Mouse (Mus musculus): ENCODE data around the gene St8sia1. TPM values are rescaled to one million over a fixed set of nuclear protein-coding genes. Genes with fewer than 3 reads are reported as not detected.

St8sia1 gene
- polyA plus RNA-seq, 1 experiment from 2014 or later: 4.2 TPM

DNA sequence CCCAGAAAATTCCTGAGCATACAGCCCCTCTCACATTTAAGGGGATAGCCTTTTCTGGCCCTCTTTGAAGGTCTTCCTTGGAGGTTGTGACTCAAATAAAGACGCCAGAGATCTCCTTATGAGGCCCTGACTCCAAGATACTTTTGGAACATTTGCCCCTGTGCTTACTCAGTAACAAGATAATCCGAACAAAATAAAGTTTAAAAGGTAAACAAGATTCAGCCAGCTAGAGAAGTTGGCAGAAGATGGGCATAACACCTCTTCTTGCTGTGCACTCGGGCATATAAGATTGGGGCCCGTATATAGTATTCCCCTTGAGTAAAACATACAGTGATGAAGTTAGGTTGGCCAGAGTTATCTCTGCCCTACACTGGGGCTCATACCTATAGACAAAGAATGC is 104.3 kb downstream of the St8sia1 start:
- H3K4me1 ChIP-seq (ENCODE audit: insufficient read depth, low read length): 0 out of 2 replicates have a peak, but pooled peaks cover 4% of the 10 kb centered on the region
- no peaks in the 10 kb centered on the region for H3K9me3 ChIP-seq (ENCODE audit: low read length)
- no peak overlapping the region for H3K9ac ChIP-seq (replicated peaks; ENCODE audit: low read length)
- no peak overlapping the region for H3K27ac ChIP-seq (ENCODE audit: low read length)
- WGBS: 81% methylated on average over 4 of the region's 4 CpGs
- H3K4me3 ChIP-seq (ENCODE audit: low read length): no peak overlapping the region
- no peaks in the 10 kb centered on the region for H3K36me3 ChIP-seq (ENCODE audit: insufficient read depth, low read length)
- H3K27me3 ChIP-seq (ENCODE audit: insufficient read depth, low read length): no peaks in the 10 kb centered on the region
- ATAC-seq (ENCODE audit: low FRiP score, low TSS enrichment): no peak
- no peak overlapping the region for H3K4me2 ChIP-seq (replicated peaks; ENCODE audit: low read depth, low read length)

DNA sequence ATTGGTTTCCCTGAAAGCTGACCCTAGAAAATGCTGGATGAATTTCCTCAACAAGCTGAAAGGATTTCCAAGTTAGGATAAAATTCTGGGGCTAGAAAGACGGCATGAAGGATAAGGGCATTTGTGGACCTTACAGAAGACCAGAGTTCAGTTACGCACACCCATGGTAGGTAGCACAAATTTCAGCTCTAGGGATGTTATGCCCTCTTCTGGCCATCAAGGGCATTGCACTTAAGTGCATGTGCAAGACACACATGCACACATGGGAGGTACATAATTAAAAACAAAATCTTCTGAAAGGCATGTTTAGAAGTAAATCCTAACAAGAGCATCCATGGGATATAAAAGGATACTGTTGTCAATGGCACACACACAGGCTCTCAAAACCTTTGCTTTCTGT is 105.3 kb downstream of the St8sia1 start:
- Histone ChIP-seq H3K4me1 (ENCODE audit: insufficient read depth, low read length) (peaks cover 4% of the 10 kb centered on the region; the same call in 1 of the 2 replicates), H3K36me3 (ENCODE audit: insufficient read depth, low read length) (no peaks in the 10 kb centered on the region), H3K9me3 (ENCODE audit: low read length) (no peaks in the 10 kb centered on the region), H3K4me3 (ENCODE audit: low read length) (no peak overlapping the region), H3K9ac (replicated peaks; ENCODE audit: low read length) (no peak overlapping the region), H3K4me2 (replicated peaks; ENCODE audit: low read depth, low read length) (no peak overlapping the region), H3K27me3 (ENCODE audit: insufficient read depth, low read length) (no peaks in the 10 kb centered on the region), H3K27ac (ENCODE audit: low read length) (no peak overlapping the region)
- no peak for ATAC-seq (ENCODE audit: low FRiP score, low TSS enrichment)
- WGBS: 96% methylated on average over 2 of the region's 2 CpGs

DNA sequence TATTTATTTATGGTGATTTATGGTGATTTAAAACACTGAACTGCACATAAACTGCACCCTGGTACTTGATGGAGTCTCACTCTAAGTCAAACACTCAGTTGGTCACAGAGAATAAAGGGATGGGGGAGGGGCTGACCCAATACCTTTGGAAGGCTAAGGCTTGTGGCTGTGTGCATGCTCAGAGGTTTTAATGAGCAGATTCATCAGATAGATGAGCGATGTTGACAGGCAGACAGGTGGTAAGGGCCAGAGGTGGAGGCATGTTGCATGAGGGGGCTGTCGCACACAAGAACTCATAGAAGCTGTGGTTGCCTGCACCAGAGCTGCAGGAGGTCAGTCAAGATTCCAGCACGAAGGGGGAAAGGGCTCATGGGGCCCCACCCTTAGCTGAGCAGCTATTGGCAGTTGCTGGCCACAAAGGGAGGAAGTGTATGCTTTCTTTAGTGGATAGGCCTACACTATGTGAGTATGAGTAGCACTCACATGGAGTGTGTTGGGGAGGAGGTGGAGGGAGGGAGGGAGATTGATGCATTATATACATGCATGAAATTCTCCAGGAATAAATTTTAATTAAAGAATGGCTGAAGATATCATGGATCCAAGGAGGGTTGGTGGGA is 107.9 kb downstream of the St8sia1 start:
- no peaks in the 10 kb centered on the region for H3K27me3 ChIP-seq (ENCODE audit: insufficient read depth, low read length)
- no peak overlapping the region for H3K27ac ChIP-seq (ENCODE audit: low read length)
- no peak for ATAC-seq (ENCODE audit: low FRiP score, low TSS enrichment)
- no peaks in the 10 kb centered on the region for H3K9me3 ChIP-seq (ENCODE audit: low read length)
- H3K4me2 ChIP-seq (replicated peaks; ENCODE audit: low read depth, low read length): no peak overlapping the region
- peaks cover 7% of the 10 kb centered on the region; the same call in 1 of the 2 replicates for H3K4me1 ChIP-seq (ENCODE audit: insufficient read depth, low read length)
- 46% methylated on average over 3 of the region's 3 CpGs for WGBS
- no peak overlapping the region for H3K4me3 ChIP-seq (ENCODE audit: low read length)
- no peak overlapping the region for H3K9ac ChIP-seq (replicated peaks; ENCODE audit: low read length)
- no peaks in the 10 kb centered on the region for H3K36me3 ChIP-seq (ENCODE audit: insufficient read depth, low read length)

DNA sequence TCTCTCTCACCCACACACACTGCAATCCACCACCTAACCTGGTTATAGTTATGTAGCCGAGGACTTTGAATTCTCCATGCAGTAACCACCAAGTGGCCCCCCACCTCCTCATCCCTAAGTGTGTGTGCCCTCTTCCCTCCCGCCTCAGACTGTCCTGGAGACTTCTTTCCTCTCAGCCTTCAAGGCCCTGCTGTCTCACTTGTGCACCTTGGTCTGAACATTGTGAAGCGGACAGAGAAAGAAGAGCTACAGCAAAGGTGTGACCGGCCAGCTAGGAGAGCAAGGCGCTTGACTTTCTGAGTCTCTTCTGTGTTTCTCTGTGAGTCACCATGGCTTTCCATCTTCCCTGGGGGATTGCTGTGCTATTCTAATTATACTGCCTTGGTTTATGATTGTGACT is 108.5 kb downstream of the St8sia1 start:
- Histone ChIP-seq H3K27me3 (ENCODE audit: insufficient read depth, low read length) (no peaks in the 10 kb centered on the region), H3K36me3 (ENCODE audit: insufficient read depth, low read length) (no peaks in the 10 kb centered on the region), H3K4me3 (ENCODE audit: low read length) (no peak overlapping the region), H3K4me2 (replicated peaks; ENCODE audit: low read depth, low read length) (no peak overlapping the region), H3K9ac (replicated peaks; ENCODE audit: low read length) (no peak overlapping the region), H3K9me3 (ENCODE audit: low read length) (no peaks in the 10 kb centered on the region), H3K4me1 (ENCODE audit: insufficient read depth, low read length) (peaks cover 7% of the 10 kb centered on the region; the same call in 1 of the 2 replicates), H3K27ac (ENCODE audit: low read length) (no peak overlapping the region)
- ATAC-seq (ENCODE audit: low FRiP score, low TSS enrichment): no peak
- whole genome bisulfite sequencing: 83% methylated on average over 5 of the region's 5 CpGs

DNA sequence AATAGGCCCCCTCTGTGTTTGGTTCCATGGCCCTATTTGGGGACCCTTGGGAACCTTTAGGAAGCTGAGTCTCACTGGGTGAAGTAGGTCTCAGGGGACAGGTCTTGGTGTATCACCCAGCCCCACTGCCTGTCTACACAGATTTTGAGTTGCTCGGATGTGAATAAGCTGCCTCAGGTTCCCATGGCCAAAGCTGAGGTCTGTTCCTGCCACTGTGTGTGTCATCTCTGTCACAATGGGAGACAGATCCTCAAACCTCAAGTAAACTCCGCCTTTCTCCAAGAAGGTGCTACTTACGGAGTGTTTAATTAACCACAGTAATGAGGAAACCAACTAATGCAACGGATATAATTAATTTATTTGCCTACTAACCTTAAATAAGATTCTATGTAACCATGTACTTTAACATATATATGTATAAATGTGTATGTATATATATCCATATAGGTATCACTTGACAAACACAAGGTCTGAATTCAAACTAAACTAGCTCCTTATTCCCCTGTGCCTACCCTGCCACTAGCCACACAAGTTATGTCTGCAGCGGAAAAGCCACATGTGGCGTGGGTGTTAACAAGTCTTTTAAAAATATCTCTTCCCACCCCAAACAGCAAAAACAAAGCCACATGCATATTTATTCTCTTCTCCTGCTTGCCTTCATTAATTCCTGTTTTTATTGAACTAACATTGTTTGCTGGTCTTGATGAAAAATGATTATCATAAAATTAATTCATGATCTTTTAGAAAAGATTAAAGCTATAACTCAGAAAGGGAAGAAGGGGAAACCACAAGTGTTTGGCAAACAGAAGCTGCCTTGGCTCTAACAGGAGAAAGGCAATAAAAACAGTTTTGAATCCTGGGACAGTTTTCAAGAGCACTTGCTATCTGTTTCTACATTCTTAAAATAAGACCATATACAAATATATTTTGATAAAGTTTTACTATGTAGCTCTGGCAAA is 111.6 kb downstream of the St8sia1 start:
- 77% methylated on average over 6 of the region's 6 CpGs for WGBS
- no peaks in the 10 kb centered on the region for H3K27me3 ChIP-seq (ENCODE audit: insufficient read depth, low read length)
- no peaks in the 10 kb centered on the region for H3K36me3 ChIP-seq (ENCODE audit: insufficient read depth, low read length)
- H3K4me1 ChIP-seq (ENCODE audit: insufficient read depth, low read length): peaks cover 7% of the 10 kb centered on the region; the same call in 1 of the 2 replicates
- ATAC-seq (ENCODE audit: low FRiP score, low TSS enrichment): no peak
- H3K4me3 ChIP-seq (ENCODE audit: low read length): no peak overlapping the region
- H3K9me3 ChIP-seq (ENCODE audit: low read length): no peaks in the 10 kb centered on the region
- no peak overlapping the region for H3K27ac ChIP-seq (ENCODE audit: low read length)
- H3K4me2 ChIP-seq (replicated peaks; ENCODE audit: low read depth, low read length): no peak overlapping the region
- H3K9ac ChIP-seq (replicated peaks; ENCODE audit: low read length): no peak overlapping the region

DNA sequence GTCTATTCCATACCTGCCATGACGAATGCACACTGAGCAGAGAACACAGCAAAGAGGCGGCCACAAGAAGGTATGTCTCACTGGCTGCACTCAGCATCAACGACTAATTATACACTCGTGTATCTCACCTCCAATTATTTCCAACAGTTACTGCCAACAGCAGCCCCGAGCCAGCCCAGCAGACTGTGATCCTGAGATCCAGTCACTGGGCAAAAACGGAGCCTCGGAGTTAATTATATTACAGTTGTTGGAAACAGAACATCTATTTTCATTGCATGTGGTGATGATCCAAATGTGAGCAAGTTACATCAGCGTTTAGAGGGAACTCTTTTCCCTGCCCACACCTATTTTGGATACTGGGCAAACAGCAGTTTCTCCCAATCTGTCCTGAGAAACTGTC is 113.8 kb downstream of the St8sia1 start:
- Histone ChIP-seq H3K27me3 (ENCODE audit: insufficient read depth, low read length) (no peaks in the 10 kb centered on the region), H3K36me3 (ENCODE audit: insufficient read depth, low read length) (no peaks in the 10 kb centered on the region), H3K27ac (ENCODE audit: low read length) (no peak overlapping the region), H3K9ac (replicated peaks; ENCODE audit: low read length) (no peak overlapping the region), H3K4me2 (replicated peaks; ENCODE audit: low read depth, low read length) (no peak overlapping the region), H3K4me1 (ENCODE audit: insufficient read depth, low read length) (peaks cover 2% of the 10 kb centered on the region; the same call in 1 of the 2 replicates), H3K4me3 (ENCODE audit: low read length) (no peak overlapping the region), H3K9me3 (ENCODE audit: low read length) (no peaks in the 10 kb centered on the region)
- ATAC-seq (ENCODE audit: low FRiP score, low TSS enrichment): no peak
- WGBS: 84% methylated on average over 8 of the region's 8 CpGs

DNA sequence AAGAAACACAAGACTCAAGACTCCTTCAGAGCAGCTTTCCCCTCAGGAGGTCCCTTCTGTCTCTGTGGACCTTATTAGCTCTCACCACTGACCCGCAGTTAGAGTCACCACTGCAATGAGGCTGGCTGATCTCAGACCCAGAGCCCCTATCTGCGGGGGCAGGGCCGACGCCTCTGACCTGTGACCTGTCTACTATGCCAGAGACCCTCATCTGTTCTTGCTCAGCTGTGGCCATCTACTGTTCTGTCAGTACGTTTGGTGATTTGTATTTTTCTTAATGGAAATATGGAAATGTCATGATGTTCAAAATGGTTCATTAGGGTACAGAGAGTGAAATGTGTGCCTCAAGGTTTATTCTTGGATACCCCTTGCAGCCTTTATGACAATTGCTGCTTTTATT is 114.9 kb downstream of the St8sia1 start:
- Histone ChIP-seq H3K4me2 (replicated peaks; ENCODE audit: low read depth, low read length) (no peak overlapping the region), H3K27me3 (ENCODE audit: insufficient read depth, low read length) (no peaks in the 10 kb centered on the region), H3K27ac (ENCODE audit: low read length) (no peak overlapping the region), H3K4me3 (ENCODE audit: low read length) (no peak overlapping the region), H3K36me3 (ENCODE audit: insufficient read depth, low read length) (no peaks in the 10 kb centered on the region), H3K4me1 (ENCODE audit: insufficient read depth, low read length) (peaks cover 2% of the 10 kb centered on the region; the same call in 1 of the 2 replicates), H3K9me3 (ENCODE audit: low read length) (no peaks in the 10 kb centered on the region), H3K9ac (replicated peaks; ENCODE audit: low read length) (no peak overlapping the region)
- no peak for ATAC-seq (ENCODE audit: low FRiP score, low TSS enrichment)
- 64% methylated on average over 5 of the region's 5 CpGs for WGBS

DNA sequence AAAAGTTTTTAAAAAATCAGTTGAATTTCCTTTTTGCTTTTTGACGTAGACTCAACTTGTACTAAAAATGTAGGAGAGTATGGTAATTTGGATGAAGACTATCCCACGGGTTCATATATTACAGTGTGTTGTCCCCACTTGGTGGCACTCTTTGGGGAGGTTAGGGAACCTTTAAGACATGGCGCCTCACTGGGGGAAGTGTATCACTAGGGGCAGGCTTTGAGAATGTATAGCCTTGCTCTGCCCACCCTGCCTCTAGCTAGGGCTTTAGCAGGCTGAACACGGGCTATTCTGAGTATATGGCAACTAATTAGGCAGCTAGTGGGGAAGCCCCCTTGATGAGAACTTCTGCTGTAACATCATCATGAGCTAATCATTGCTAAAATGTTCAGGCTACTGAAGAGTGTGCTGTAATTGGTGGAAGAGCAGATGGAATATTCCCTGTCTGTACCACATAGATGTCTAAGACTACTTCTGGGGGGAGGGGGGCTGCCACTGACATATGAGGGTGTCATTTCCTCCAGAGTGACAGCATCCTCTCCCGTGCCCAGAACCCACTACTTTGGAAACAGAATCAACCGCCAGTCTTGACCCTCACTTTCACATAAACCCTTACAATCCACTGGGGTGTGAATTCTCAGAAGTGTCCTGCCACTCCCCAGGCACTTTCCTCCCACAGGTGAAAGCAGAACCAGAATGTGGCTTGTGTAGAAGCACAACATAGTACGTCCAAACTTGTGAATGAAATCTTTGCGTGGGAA is 116.2 kb downstream of the St8sia1 start:
- H3K36me3 ChIP-seq (ENCODE audit: insufficient read depth, low read length): no peaks in the 10 kb centered on the region
- H3K9me3 ChIP-seq (ENCODE audit: low read length): no peaks in the 10 kb centered on the region
- no peak overlapping the region for H3K27ac ChIP-seq (ENCODE audit: low read length)
- no peaks in the 10 kb centered on the region for H3K4me1 ChIP-seq (ENCODE audit: insufficient read depth, low read length)
- H3K27me3 ChIP-seq (ENCODE audit: insufficient read depth, low read length): no peaks in the 10 kb centered on the region
- ATAC-seq (ENCODE audit: low FRiP score, low TSS enrichment): no peak
- H3K4me2 ChIP-seq (replicated peaks; ENCODE audit: low read depth, low read length): no peak overlapping the region
- WGBS: 81% methylated on average over 8 of the region's 8 CpGs
- no peak overlapping the region for H3K4me3 ChIP-seq (ENCODE audit: low read length)
- no peak overlapping the region for H3K9ac ChIP-seq (replicated peaks; ENCODE audit: low read length)

DNA sequence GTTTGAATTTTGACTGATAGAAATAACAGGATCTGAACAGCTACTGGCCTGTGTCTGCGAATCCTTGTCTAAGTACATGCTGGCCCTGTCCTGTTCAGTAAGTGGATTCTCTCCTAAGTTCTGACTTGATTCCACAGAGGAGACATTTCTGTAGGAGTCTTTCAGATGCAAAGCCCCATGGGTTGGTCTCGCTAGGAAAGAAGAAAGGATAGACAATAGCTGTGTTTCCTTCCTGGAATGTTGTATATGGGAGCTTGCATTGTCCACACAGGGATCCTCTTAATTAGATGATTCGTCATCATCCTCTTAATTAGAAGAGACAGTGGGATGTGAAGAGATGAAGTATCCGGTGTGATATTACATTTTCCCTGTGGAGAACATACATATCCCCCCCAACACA is 117.4 kb downstream of the St8sia1 start:
- ATAC-seq (ENCODE audit: low FRiP score, low TSS enrichment): no peak
- Histone ChIP-seq H3K36me3 (ENCODE audit: insufficient read depth, low read length) (no peaks in the 10 kb centered on the region), H3K9ac (replicated peaks; ENCODE audit: low read length) (no peak overlapping the region), H3K27ac (ENCODE audit: low read length) (no peak overlapping the region), H3K4me2 (replicated peaks; ENCODE audit: low read depth, low read length) (no peak overlapping the region), H3K4me1 (ENCODE audit: insufficient read depth, low read length) (no peaks in the 10 kb centered on the region), H3K4me3 (ENCODE audit: low read length) (no peak overlapping the region), H3K27me3 (ENCODE audit: insufficient read depth, low read length) (no peaks in the 10 kb centered on the region), H3K9me3 (ENCODE audit: low read length) (no peaks in the 10 kb centered on the region)
- 89% methylated on average over 4 of the region's 4 CpGs for WGBS

Data from kidney, embryonic 16.5 days (tissue).